Mouse (Mus musculus) stomach, embryonic 16.5 days (tissue): Measurements from ENCODE around the gene Tbc1d8. TPM values are rescaled to one million over a fixed set of nuclear protein-coding genes. Genes with fewer than 3 reads are reported as not detected.

ENCODE experiments used
- polyA plus RNA-seq: library from polyadenylated mRNA; unstranded; fragments of >200 nt; fragmentation: Nextera tagmentation; extraction: Ambion mirVana; gene quantifications from 2 replicates; pipeline ENCODE4 v1.2.1, GENCODE M21; 2015

Tbc1d8 gene
- polyA plus RNA-seq, 1 experiment from 2014 or later, result 11.6 TPM

Other genes starting within 250 kb of the Tbc1d8 start
- gene Rpl31, start 110.9 kb downstream of the Tbc1d8 start, polyA plus RNA-seq, result 379 and 502 TPM in 2 replicates
- gene Cnot11, start 56.2 kb upstream of the Tbc1d8 start, polyA plus RNA-seq, result 8.1 and 10.5 TPM in 2 replicates
- gene Rnf149, start 98.7 kb upstream of the Tbc1d8 start, polyA plus RNA-seq, result 19.8 and 21.2 TPM in 2 replicates
- 0.29 and 0.34 TPM in 2 replicates for gene Creg2, start 172.7 kb upstream of the Tbc1d8 start, polyA plus RNA-seq
- 0.19 and 0.26 TPM in 2 replicates for gene Rfx8, start 242.2 kb upstream of the Tbc1d8 start, polyA plus RNA-seq